Mouse (Mus musculus): ENCODE results near the gene Rab33b. TPM values are rescaled to one million over a fixed set of nuclear protein-coding genes. Genes with fewer than 3 reads are reported as not detected.
A peak's percentile ranks its signal among the peaks of the same experiment; 100 is the strongest.

Gene Rab33b
- polyA plus RNA-seq, 1 experiment from 2014 or later = 20.0 TPM

- Histone ChIP-seq H3K4me2 (no peak overlapping the region), H3K36me3 (replicated peaks) (peaks cover 50% of the 10 kb centered on the region), H3K4me1 (peaks cover 19% of the 10 kb centered on the region), H3K4me3 (replicated peaks) (no peak overlapping the region), H3K9ac (no peak overlapping the region), H3K27me3 (no peaks in the 10 kb centered on the region), H3K27ac (peak overlapping the region; percentile 92), H3K9me3 (no peaks in the 10 kb centered on the region)
- peak; percentile 86 for ATAC-seq (ENCODE audit: low FRiP score)
- 48% methylated on average over 19 of the region's 19 CpGs for WGBS
Observed at GRCm38 (mm10) chr3:51544442-51545128, 60.9 kb downstream of the Rab33b start.

Other genes with a start within 250 kb of the Rab33b start
- 43.2 and 43.8 TPM in 2 replicates for gene Elf2, start 143.3 kb upstream of the Rab33b start, polyA plus RNA-seq (2016; fragmentation: Nextera tagmentation; extraction: Ambion mirVana)
- gene Mgarp, start 87.2 kb upstream of the Rab33b start, polyA plus RNA-seq (2016; fragmentation: Nextera tagmentation; extraction: Ambion mirVana) = 2.3 and 5.5 TPM in 2 replicates
- 736 and 763 TPM in 2 replicates for gene Ndufc1, start 74.9 kb upstream of the Rab33b start, polyA plus RNA-seq (2016; fragmentation: Nextera tagmentation; extraction: Ambion mirVana)
- 71.9 and 75.9 TPM in 2 replicates for gene Naa15, start 68.8 kb upstream of the Rab33b start, polyA plus RNA-seq (2016; fragmentation: Nextera tagmentation; extraction: Ambion mirVana)
- gene Setd7, start 77.0 kb downstream of the Rab33b start, polyA plus RNA-seq (2016; fragmentation: Nextera tagmentation; extraction: Ambion mirVana) = 4.4 and 5.5 TPM in 2 replicates
- 0.40 TPM in 1 of 2 replicates, not detected in the other for gene Mgst2, start 176.4 kb downstream of the Rab33b start, polyA plus RNA-seq (2016; fragmentation: Nextera tagmentation; extraction: Ambion mirVana)